Mouse (Mus musculus): ENCODE measurements at regions not wholly inside any gene's neighbourhood (a gene's known extent, or its start where the extent isn't known, plus 50 kb on each side); places are given as distances from the start of the nearest gene placed in this dataset.

DNA sequence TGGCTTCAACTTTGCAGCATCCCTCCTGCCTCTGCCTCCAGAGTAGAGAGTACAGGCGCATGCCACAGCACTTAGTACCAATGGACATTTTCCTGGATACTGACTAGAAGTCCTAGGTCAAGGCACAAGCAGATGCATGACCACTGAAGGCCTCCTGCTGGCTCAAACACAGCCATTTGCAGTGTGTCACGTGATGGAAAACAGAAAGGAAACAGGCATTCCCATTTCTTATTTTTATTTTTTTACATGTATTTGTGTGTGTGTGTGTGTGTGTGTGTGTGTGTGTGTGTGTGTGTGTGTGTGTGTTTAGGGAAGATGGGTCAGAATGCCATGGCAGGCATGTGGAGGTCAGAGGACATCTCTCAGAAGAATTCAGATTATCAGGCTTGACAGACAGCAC lies 65.6 kb downstream of the Thap12 start:
- DNase-seq (ENCODE audit: low spot score): no peak

DNA sequence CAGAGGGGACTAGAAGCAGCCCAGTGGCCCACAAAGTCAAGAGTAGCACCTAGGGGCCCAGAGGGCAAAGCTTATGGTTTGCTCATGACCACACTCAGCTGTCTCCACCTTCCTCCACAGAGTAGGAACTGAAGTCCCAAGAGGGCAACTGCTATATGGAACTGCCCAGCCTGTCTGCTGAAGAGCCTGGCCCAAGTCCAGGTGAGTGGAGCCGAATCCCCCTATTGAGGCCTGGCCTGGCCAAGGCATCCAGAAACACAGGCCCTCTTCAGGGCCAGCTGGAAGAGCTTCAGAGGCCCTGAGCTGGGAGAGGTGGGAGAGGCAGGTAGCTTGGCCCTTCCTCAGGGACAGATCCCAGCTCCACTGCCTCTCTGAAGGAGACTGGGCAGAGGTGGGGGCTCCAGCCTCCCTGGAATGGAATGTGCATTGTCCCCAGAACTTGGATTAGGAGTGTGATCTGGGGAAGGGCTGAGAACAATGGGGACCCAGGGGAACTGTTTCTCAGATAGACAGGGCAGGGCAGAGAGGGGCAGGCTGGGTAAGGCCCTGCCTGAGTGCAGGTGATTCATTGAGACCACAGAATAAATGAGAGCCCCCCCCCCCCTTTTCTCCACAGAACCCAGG lies 65.7 kb upstream of the Wnt11 start:
- DNase-seq (ENCODE audit: low spot score): no peak

DNA sequence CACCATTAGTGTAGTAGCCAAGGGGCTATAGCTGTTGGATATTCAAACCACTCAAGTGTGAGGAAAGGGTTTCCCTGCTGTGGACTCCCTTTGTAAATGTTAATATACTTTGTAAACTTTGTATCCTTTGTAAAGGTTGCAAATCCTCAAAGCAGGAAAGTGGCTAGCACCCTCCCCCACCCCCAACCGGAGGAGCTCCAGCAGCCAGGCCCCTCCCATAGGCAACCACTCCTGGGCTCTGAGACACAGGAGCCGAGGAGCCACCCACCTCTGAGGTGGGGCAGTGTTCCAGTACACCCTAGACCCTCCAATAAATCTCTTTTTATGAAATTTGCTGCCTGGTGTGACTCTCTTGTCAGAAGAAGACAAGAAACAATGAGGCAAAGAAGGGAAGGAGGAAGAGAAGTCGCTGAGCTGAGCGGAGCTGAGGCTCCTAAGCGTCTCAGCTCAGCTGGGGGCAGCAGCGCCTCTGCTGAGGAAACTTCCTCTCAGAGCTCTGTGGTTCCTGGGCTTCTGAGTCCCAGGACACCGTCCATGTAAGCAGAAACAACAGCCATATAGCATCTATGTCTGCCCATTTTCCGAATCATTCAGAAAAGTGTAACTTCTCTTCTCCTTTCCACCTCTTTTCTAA lies 64.5 kb upstream of the Wnt11 start:
- DNase-seq (ENCODE audit: low spot score): no peak

DNA sequence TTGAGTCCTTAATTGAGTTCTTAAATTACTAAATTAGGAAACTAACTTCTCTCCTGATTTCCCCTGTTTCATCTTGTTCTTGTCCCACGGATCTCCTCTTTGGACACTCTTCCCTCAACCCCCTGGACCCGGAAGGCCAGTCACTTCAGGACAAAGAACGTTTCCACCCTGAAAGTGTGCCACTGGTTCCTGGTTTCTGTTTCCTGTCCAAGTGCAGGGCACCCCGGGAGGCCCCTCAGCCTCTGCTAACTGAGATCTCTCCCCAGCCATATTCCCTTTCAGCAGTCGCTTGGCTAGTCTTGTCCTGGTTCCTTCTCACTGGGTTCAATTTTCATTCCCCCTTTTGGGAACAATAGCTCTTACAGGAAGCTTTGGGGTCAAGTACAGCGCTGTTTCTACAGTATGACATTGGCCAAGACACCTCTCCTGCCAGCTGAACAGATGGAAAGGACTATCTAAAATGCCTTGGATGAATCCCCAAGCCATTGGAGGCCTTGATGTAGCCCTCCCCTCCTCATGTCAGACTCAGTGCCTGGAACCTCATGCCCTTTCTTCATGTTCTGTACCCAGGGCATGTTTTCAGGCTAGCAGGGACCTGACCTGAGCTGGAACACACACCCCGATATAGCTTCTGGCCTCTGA lies 63.7 kb upstream of the Wnt11 start:
- no peak for DNase-seq (ENCODE audit: low spot score)

DNA sequence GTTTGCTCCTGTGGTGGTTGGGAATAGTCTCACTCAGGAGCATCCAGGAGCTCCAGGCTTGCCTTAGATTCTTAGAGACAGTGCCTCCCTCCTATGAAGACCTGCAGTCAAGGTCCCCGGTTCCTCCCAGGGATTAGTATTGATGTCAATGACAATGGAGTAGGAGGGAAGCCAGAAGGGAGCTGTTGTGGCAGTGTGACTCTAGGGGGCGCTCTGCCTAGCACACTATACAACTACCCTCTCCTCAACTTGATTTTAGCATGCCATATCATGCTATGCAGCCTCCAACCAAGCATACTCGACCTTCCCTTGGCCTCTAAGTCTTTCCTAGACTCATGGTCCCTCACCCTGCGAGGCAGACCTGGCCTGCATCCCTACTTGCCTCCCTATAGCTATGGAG lies 60.3 kb upstream of the Wnt11 start:
- no peak for DNase-seq (ENCODE audit: low spot score)

DNA sequence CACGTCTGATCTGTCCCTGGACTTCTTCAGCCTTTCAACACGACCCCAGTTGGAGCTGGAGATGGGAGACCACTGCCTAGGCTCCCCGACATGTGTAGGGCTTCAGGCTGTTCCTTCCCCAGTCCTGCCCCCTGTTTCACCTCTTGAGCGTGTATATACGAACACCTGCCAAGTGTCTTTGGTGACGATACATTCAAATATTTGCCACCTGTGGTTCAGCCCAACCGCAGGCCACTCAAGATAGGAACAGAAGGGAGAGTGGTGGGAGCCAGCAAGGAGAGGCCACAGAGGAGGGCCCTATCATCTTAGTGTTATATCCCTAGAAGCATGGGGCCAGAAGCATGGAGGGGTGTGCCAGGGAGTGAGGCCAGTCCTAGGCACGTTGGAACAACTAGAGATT lies 59.9 kb upstream of the Wnt11 start:
- DNase-seq (ENCODE audit: low spot score): peak; percentile 42

GRCm38 (mm10) chr7:98777304-98777849 lies 57.5 kb upstream of the Wnt11 start:
- no peak for DNase-seq (ENCODE audit: low spot score)

DNA sequence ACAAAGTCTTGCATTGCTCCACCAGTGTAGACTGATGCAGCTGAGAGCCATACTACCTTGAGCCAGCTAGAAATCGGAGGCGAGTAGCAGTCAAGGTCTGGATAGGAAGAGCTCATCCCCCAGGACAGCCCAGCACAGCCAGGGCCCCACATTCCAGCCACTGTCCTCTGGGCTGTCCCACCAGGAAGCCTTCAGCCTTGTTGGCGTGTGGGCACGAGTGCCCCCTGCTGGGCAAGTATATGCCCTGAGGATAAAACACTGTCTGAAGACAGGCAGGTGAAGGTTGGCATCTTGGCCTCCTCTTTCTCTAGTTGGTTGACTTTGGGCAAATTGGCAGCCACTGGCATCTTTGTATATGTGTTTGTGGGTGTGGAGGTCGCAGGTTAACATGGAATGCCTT lies 56.0 kb upstream of the Wnt11 start:
- DNase-seq (ENCODE audit: low spot score): peak; percentile 65

DNA sequence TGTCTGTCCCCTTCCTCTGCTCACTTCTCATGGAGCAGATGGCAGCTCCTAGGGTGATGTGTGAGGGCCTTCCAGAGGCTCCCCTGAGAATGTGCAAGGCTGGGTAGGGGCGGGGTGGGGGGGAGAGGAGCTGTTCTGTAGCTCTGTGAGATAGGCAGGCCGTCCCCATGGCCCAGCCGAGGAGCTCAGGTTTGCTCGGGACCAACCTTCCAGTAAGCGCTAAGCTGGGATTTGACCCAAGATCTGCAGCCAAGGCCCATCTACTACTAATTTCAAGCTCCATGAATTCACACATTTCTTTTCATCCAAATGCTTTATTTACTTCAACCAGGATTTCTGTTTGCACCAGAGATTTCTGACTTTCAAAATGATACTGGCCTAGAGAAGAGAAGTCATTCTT lies 51.4 kb upstream of the Wnt11 start:
- DNase-seq (ENCODE audit: low spot score): no peak

- DNase-seq (ENCODE audit: low spot score): peak; percentile 75
Measured at GRCm38 (mm10) chr7:98783954-98784353, 51.0 kb upstream of the Wnt11 start.

- no peak for DNase-seq (ENCODE audit: low spot score)
Measured at GRCm38 (mm10) chr7:98784369-98784931, 50.5 kb upstream of the Wnt11 start.
